Comparison of ENCODE assay signal across 17 mouse cellular contexts in genomic region chr17:34138655-34139054, GRCm38 (mm10). TPM values are rescaled to one million over a fixed set of nuclear protein-coding genes. Genes with fewer than 3 reads are reported as not detected.
DNase-seq lines count a peak whose midpoint lies in the region; ATAC-seq lines count a peak whose summit lies in the region.
"Had no signal": no experiment of that assay in that cellular context is flagged by ENCODE, and none has a peak within 500 bp of the region (broad histone marks: within the 10 kb centered on the region; RNA-seq: fewer than 3 reads in every experiment).

No protein-coding gene starts in this region.

- H3K9ac ChIP-seq in heart, embryonic 11.5 days (ENCODE audit: low read depth, low read length), result no peak overlapping the region
- peak overlapping the region; percentile 30; the same call in 1 of the 2 replicates for H3K9ac ChIP-seq in kidney, embryonic 15.5 days
- H3K9ac ChIP-seq in embryonic facial prominence, embryonic 12.5 days, result no peak overlapping the region
- no peak overlapping the region for H3K9ac ChIP-seq in limb, embryonic 13.5 days

- whole genome bisulfite sequencing in heart, embryonic 11.5 days (ENCODE audit: insufficient replicate concordance), result 66% methylated on average over 7 of the region's 7 CpGs
- WGBS in heart, embryonic 10.5 days, result 73% methylated on average over 7 of the region's 7 CpGs
- WGBS in kidney, embryonic 15.5 days, result 80% methylated on average over 7 of the region's 7 CpGs
- 67% methylated on average over 7 of the region's 7 CpGs for WGBS in embryonic facial prominence, embryonic 12.5 days
- 77% methylated on average over 7 of the region's 7 CpGs for WGBS in limb, embryonic 13.5 days

- H3K4me3 ChIP-seq in heart, embryonic 11.5 days (ENCODE audit: low read depth, low read length), result no peak overlapping the region
- H3K4me3 ChIP-seq in heart, embryonic 10.5 days, result no peak overlapping the region
- no peak overlapping the region for H3K4me3 ChIP-seq in kidney, embryonic 15.5 days (replicated peaks)
- H3K4me3 ChIP-seq in embryonic facial prominence, embryonic 12.5 days, result no peak overlapping the region
- H3K4me3 ChIP-seq in limb, embryonic 13.5 days, result no peak overlapping the region

- no peak for DNase-seq in heart, embryonic 10.5 days (ENCODE audit: low spot score)
- no peak for DNase-seq in kidney, postnatal 10 days
- DNase-seq in ovary, postnatal 14 days (ENCODE audit: low spot score), result no peak
- DNase-seq: cerebellum, adult 9-10 months; gastrocnemius, postnatal 10 days; right cerebral cortex, postnatal 25 days had no signal

- H3K9me3 ChIP-seq in heart, embryonic 11.5 days (replicated peaks; ENCODE audit: control insufficient read depth, low read length), result no peaks in the 10 kb centered on the region
- no peaks in the 10 kb centered on the region for H3K9me3 ChIP-seq in heart, embryonic 10.5 days
- H3K9me3 ChIP-seq in kidney, embryonic 15.5 days (replicated peaks), result no peaks in the 10 kb centered on the region
- no peaks in the 10 kb centered on the region for H3K9me3 ChIP-seq in embryonic facial prominence, embryonic 12.5 days
- no peaks in the 10 kb centered on the region for H3K9me3 ChIP-seq in limb, embryonic 13.5 days
- H3K9me3 ChIP-seq: G1E; midbrain, embryonic 13.5 days had no signal

- peaks cover 60% of the 10 kb centered on the region for H3K27me3 ChIP-seq in heart, embryonic 11.5 days (ENCODE audit: control insufficient read depth, insufficient read depth, low read length)
- H3K27me3 ChIP-seq in heart, embryonic 10.5 days (ENCODE audit: insufficient read depth, poor library complexity, severe bottlenecking), result peaks cover 73% of the 10 kb centered on the region
- H3K27me3 ChIP-seq in kidney, embryonic 15.5 days, result peaks cover 53% of the 10 kb centered on the region
- H3K27me3 ChIP-seq in embryonic facial prominence, embryonic 12.5 days, result peaks cover 47% of the 10 kb centered on the region
- H3K27me3 ChIP-seq in limb, embryonic 13.5 days, result peaks cover 52% of the 10 kb centered on the region
- H3K27me3 ChIP-seq: Patski had no signal

- H3K4me2 ChIP-seq in heart, embryonic 11.5 days, result 0 out of 2 replicates have a peak overlapping the region, but pooled peaks have one; percentile 79
- H3K4me2 ChIP-seq in kidney, embryonic 15.5 days, result peak overlapping the region; percentile 63
- H3K4me2 ChIP-seq in embryonic facial prominence, embryonic 12.5 days (replicated peaks), result peak overlapping the region; percentile 66; the same call in 1 of the 2 replicates
- 0 out of 2 replicates have a peak overlapping the region, but pooled peaks have one; percentile 70 for H3K4me2 ChIP-seq in limb, embryonic 13.5 days (replicated peaks)

- H3K4me1 ChIP-seq in heart, embryonic 11.5 days (ENCODE audit: control insufficient read depth, insufficient read depth, low read length), result peaks cover 7% of the 10 kb centered on the region
- peaks cover 27% of the 10 kb centered on the region for H3K4me1 ChIP-seq in heart, embryonic 10.5 days
- H3K4me1 ChIP-seq in kidney, embryonic 15.5 days, result peaks cover 31% of the 10 kb centered on the region
- peaks cover 20% of the 10 kb centered on the region for H3K4me1 ChIP-seq in embryonic facial prominence, embryonic 12.5 days
- peaks cover 27% of the 10 kb centered on the region for H3K4me1 ChIP-seq in limb, embryonic 13.5 days

- no peak for ATAC-seq in heart, embryonic 11.5 days (replicated peaks; ENCODE audit: insufficient number of reproducible peaks, low FRiP score, low TSS enrichment)
- no peak for ATAC-seq in kidney, embryonic 15.5 days (replicated peaks; ENCODE audit: low FRiP score)
- ATAC-seq in embryonic facial prominence, embryonic 12.5 days (ENCODE audit: insufficient number of reproducible peaks, insufficient read depth, low FRiP score, low TSS enrichment), result no peak
- ATAC-seq in limb, embryonic 13.5 days (ENCODE audit: low FRiP score, low read depth), result no peak
- ATAC-seq: forebrain, embryonic 14.5 days; inflammation-experienced regulatory T-cells, adult 6 months; midbrain, embryonic 13.5 days; Patski had no signal

- H3K27ac ChIP-seq in heart, embryonic 11.5 days (ENCODE audit: low read depth, low read length), result no peak overlapping the region
- H3K27ac ChIP-seq in heart, embryonic 10.5 days, result no peak overlapping the region
- H3K27ac ChIP-seq in kidney, embryonic 15.5 days, result no peak overlapping the region
- no peak overlapping the region for H3K27ac ChIP-seq in embryonic facial prominence, embryonic 12.5 days
- H3K27ac ChIP-seq in limb, embryonic 13.5 days, result no peak overlapping the region
- H3K27ac ChIP-seq: left cerebral cortex, adult 2 months; midbrain, embryonic 13.5 days had no signal

- H3K36me3 ChIP-seq in heart, embryonic 11.5 days (ENCODE audit: control insufficient read depth, insufficient read depth, low read length), result no peaks in the 10 kb centered on the region
- no peaks in the 10 kb centered on the region for H3K36me3 ChIP-seq in heart, embryonic 10.5 days
- H3K36me3 ChIP-seq in kidney, embryonic 15.5 days, result no peaks in the 10 kb centered on the region
- no peaks in the 10 kb centered on the region for H3K36me3 ChIP-seq in embryonic facial prominence, embryonic 12.5 days
- H3K36me3 ChIP-seq in limb, embryonic 13.5 days, result no peaks in the 10 kb centered on the region
- H3K36me3 ChIP-seq: G1E; midbrain, embryonic 13.5 days had no signal

RNA-seq across cellular contexts. Expression of gene H2-DMb2, which starts 4.5 kb away (rescaled TPM):
- 0.20 TPM in 1 of 2 replicates, not detected in the other for polyA plus RNA-seq in heart, embryonic 11.5 days (2014; fragmentation: Nextera tagmentation; extraction: Ambion mirVana)
- 0.18 TPM in 1 of 2 replicates, not detected in the other for polyA plus RNA-seq in heart, embryonic 10.5 days (2016; fragmentation: Nextera tagmentation; extraction: Ambion mirVana)
- polyA plus RNA-seq in kidney, embryonic 15.5 days (2015; fragmentation: Nextera tagmentation; extraction: Ambion mirVana), result 22.6 and 25.3 TPM in 2 replicates
- polyA plus RNA-seq in embryonic facial prominence, embryonic 12.5 days (2016; fragmentation: Nextera tagmentation; extraction: Ambion mirVana), result 0.19 and 0.42 TPM in 2 replicates
- polyA plus RNA-seq in limb, embryonic 13.5 days (2015; fragmentation: Nextera tagmentation; extraction: Ambion mirVana), result 0.15 and 0.38 TPM in 2 replicates
- polyA plus RNA-seq: embryonic facial prominence, embryonic 11.5 days; G1E had no signal

RNA-seq across cellular contexts. Expression of gene H2-DMb1, which starts 14.2 kb away (rescaled TPM):
- polyA plus RNA-seq in heart, embryonic 11.5 days (2014; fragmentation: Nextera tagmentation; extraction: Ambion mirVana), result 0.27 and 0.29 TPM in 2 replicates
- 0.23 and 0.29 TPM in 2 replicates for polyA plus RNA-seq in heart, embryonic 10.5 days (2016; fragmentation: Nextera tagmentation; extraction: Ambion mirVana)
- 4.9 and 6.0 TPM in 2 replicates for polyA plus RNA-seq in kidney, embryonic 15.5 days (2015; fragmentation: Nextera tagmentation; extraction: Ambion mirVana)
- 2.0 and 2.4 TPM in 2 replicates for polyA plus RNA-seq in embryonic facial prominence, embryonic 12.5 days (2016; fragmentation: Nextera tagmentation; extraction: Ambion mirVana)
- 1.5 and 1.7 TPM in 2 replicates for polyA plus RNA-seq in limb, embryonic 13.5 days (2015; fragmentation: Nextera tagmentation; extraction: Ambion mirVana)

RNA-seq across cellular contexts. Expression of gene Brd2, which starts 16.2 kb away (rescaled TPM):
- 59.7 and 105 TPM in 2 replicates for polyA plus RNA-seq in heart, embryonic 11.5 days (2014; fragmentation: Nextera tagmentation; extraction: Ambion mirVana)
- polyA plus RNA-seq in heart, embryonic 10.5 days (2016; fragmentation: Nextera tagmentation; extraction: Ambion mirVana), result 77.6 and 101 TPM in 2 replicates
- polyA plus RNA-seq in kidney, embryonic 15.5 days (2015; fragmentation: Nextera tagmentation; extraction: Ambion mirVana), result 135 and 140 TPM in 2 replicates
- 119 and 131 TPM in 2 replicates for polyA plus RNA-seq in embryonic facial prominence, embryonic 12.5 days (2016; fragmentation: Nextera tagmentation; extraction: Ambion mirVana)
- 132 and 133 TPM in 2 replicates for polyA plus RNA-seq in limb, embryonic 13.5 days (2015; fragmentation: Nextera tagmentation; extraction: Ambion mirVana)

RNA-seq across cellular contexts. Expression of gene H2-DMa, which starts 19.3 kb away (rescaled TPM):
- polyA plus RNA-seq in heart, embryonic 11.5 days (2014; fragmentation: Nextera tagmentation; extraction: Ambion mirVana), result 6.2 and 8.1 TPM in 2 replicates
- 4.2 and 7.1 TPM in 2 replicates for polyA plus RNA-seq in heart, embryonic 10.5 days (2016; fragmentation: Nextera tagmentation; extraction: Ambion mirVana)
- polyA plus RNA-seq in kidney, embryonic 15.5 days (2015; fragmentation: Nextera tagmentation; extraction: Ambion mirVana), result 14.8 and 15.9 TPM in 2 replicates
- polyA plus RNA-seq in embryonic facial prominence, embryonic 12.5 days (2016; fragmentation: Nextera tagmentation; extraction: Ambion mirVana), result 12.3 and 16.7 TPM in 2 replicates
- polyA plus RNA-seq in limb, embryonic 13.5 days (2015; fragmentation: Nextera tagmentation; extraction: Ambion mirVana), result 14.2 and 15.6 TPM in 2 replicates

RNA-seq across cellular contexts. Expression of gene H2-Oa, which starts 46.5 kb away (rescaled TPM):
- 0.34 and 1.2 TPM in 2 replicates for polyA plus RNA-seq in heart, embryonic 11.5 days (2014; fragmentation: Nextera tagmentation; extraction: Ambion mirVana)
- polyA plus RNA-seq in heart, embryonic 10.5 days (2016; fragmentation: Nextera tagmentation; extraction: Ambion mirVana), result 0.62 and 0.84 TPM in 2 replicates
- 0.39 and 0.64 TPM in 2 replicates for polyA plus RNA-seq in kidney, embryonic 15.5 days (2015; fragmentation: Nextera tagmentation; extraction: Ambion mirVana)
- polyA plus RNA-seq in embryonic facial prominence, embryonic 12.5 days (2016; fragmentation: Nextera tagmentation; extraction: Ambion mirVana), result 0.43 and 0.48 TPM in 2 replicates
- polyA plus RNA-seq in limb, embryonic 13.5 days (2015; fragmentation: Nextera tagmentation; extraction: Ambion mirVana), result 0.55 and 0.65 TPM in 2 replicates
- polyA plus RNA-seq: G1E; midbrain, embryonic 13.5 days; Patski had no signal

Comparison
In these comparisons a context has a peak if more than half of its experiments do, and no peak if none do; other contexts are left out.
1. RNA of gene H2-DMb2, which starts 4.5 kb away (polyA plus RNA-seq): 22.6 to 25.3 TPM in kidney, embryonic 15.5 days; 0.19 to 0.42 TPM in embryonic facial prominence, embryonic 12.5 days, 0.15 to 0.38 TPM in limb, embryonic 13.5 days, 0.18 TPM in heart, embryonic 10.5 days and 0.20 TPM in heart, embryonic 11.5 days; every median in the first group is over 10 times any median in the second.
2. Peak in every context shown above with its lines, with median percentiles within 50 percentile points of each other: H3K4me2 ChIP-seq.